Mouse (Mus musculus) mature B cell (primary cell): ENCODE results near the gene D430019H16Rik.

Experiments used
- in situ Hi-C: fragments of 300-500 bp; cut with MboI; formaldehyde crosslinking; loops from 2 replicates; pipeline ENCODE4 v1.14.3; 2019

D430019H16Rik gene

DNA sequence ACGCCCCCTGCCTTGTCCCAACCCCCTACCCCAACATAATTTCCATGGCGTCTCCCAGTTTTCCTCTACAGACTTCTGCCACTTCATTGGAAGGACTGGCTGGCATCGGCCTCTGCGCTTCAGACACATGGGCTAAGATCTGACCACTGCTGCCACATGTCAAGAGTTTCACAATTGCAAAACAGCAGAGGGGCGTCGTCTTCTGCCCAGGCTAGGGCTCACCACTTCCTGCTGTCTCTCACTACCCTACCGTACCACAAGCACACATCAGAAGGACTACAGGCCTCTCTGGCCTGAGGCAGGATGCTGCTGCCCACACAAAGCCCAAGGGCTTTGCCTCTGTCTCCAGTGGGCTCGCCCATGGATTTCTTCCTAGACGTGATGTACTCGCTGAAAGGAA is 86.0 kb downstream of the D430019H16Rik start:
- in situ Hi-C loops, result no loop called here

DNA sequence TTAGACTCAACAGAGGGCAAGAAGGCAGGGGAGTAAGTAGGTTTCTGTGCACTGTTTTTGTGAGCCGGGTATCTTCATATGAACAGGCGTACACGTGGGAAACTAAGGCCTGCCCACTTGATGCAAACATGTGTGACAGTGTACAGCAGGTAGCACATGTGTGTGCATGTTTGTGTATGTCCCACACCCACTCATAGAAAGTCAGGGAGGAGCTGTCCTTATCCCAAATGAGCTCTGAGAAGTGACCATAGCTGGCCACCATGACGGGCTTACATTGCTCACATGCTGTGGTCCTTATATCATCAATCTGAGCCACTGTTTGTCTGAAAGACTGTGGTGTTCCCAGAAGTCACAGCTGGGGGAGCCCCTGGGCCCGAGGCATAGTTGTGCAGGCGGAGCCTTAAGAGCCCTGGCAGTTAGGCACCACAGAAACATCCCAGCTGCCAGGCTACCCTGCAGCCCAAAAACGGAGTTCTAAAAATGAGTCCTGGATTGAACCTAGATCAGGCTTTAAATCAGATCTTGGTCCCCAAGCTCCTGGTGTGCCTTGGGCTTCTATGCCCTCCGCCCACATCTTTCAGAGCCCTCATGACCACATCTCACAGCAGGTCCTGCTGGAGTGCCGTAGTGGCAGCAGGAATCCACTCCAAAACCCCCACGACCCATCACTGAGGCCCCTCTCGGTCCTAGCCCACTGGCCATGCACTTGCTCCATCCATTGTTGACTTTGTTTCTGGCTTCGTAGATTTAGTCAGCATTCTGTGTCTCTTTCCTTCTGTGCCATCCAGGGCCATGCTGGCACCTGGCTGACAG is 88.1 kb downstream of the D430019H16Rik start:
- in situ Hi-C loops, result no loop called here

DNA sequence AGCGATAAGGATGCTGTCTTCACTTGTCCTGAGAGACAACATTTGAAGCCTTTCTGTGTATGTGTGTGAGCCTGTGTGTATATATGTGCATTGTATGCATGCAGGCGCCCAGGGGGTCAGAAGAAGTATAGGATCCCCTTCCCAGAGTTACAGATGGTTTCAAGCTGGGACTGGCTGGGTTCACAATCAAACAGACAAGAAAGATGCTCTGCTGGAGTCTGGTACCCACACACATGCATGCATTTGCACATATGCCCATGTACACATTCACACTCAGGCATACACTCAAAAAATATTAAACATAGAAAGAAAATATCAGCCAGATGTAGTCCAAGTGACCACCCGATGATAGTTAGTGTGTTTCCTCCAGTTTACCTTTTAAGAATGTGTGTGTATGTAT is 88.9 kb downstream of the D430019H16Rik start:
- in situ Hi-C loops, result no loop called here
